Mouse (Mus musculus) midbrain, embryonic 14.5 days (tissue): ENCODE results near the gene Scimp. TPM values are rescaled to one million over a fixed set of nuclear protein-coding genes. Genes with fewer than 3 reads are reported as not detected.

Experiments used
- ATAC-seq: fragments of 200-750 bp; cut with Nextera tagmentation; 2 replicates; pipeline ENCODE4 v1.8.0; 2017; ENCODE audit warnings: moderate number of reproducible peaks, moderate library complexity; ENCODE audit not compliant: low FRiP score, low TSS enrichment
- DNase-seq: peaks from one replicate; pipeline ENCODE4 v3.0.0-alpha.2; 2015
- H3K27ac ChIP-seq: fragments of 300-500 bp; sonication (generic); replicated peaks from 2 replicates; pipeline ENCODE4 v1.5.1; 2014; ENCODE audit warnings: mild to moderate bottlenecking, low read depth, low read length, moderate library complexity
- H3K27me3 ChIP-seq: fragments of 300-500 bp; sonication (generic); 2 replicates; pipeline ENCODE4 v1.6.1; 2014; ENCODE audit warnings: low read length, control low read depth, mixed read lengths; ENCODE audit not compliant: control insufficient read depth, insufficient read depth
- H3K36me3 ChIP-seq: fragments of 300-500 bp; sonication (generic); 2 replicates; pipeline ENCODE4 v1.6.1; 2014; ENCODE audit warnings: low read length, control low read depth; ENCODE audit not compliant: control insufficient read depth, insufficient read depth
- H3K4me1 ChIP-seq: fragments of 300-500 bp; sonication (generic); 2 replicates; pipeline ENCODE4 v1.6.1; 2014; ENCODE audit warnings: mild to moderate bottlenecking, antibody characterized with exemption, low read length, control low read depth; ENCODE audit not compliant: control insufficient read depth, insufficient read depth
- H3K4me2 ChIP-seq: fragments of 300-500 bp; sonication (generic); 2 replicates; pipeline ENCODE4 v1.6.1; 2014; ENCODE audit warnings: mild to moderate bottlenecking, low read length, moderate library complexity
- H3K4me3 ChIP-seq: fragments of 300-500 bp; sonication (generic); replicated peaks from 2 replicates; pipeline ENCODE4 v1.5.1; 2014; ENCODE audit warnings: low read depth, low read length
- H3K9ac ChIP-seq: fragments of 300-500 bp; sonication (generic); replicated peaks from 2 replicates; pipeline ENCODE4 v1.6.1; 2014; ENCODE audit warnings: mild to moderate bottlenecking, low read length, moderate library complexity
- H3K9me3 ChIP-seq: fragments of 300-500 bp; sonication (generic); 2 replicates; pipeline ENCODE4 v1.6.1; 2016; ENCODE audit warnings: low read length, control low read depth, mixed read lengths; ENCODE audit not compliant: control insufficient read depth
- WGBS: fragments of 180-500 bp; shearing (Covaris S2); extraction: QIAGEN DNeasy Blood & Tissue Kit; methylation state at CpG from one replicate; pipeline ENCODE4 v1.1.7; 2014; 5-methylcytosine and 5-hydroxymethylcytosine counted together
- polyA plus RNA-seq: library from polyadenylated mRNA; unstranded; fragments of >200 nt; fragmentation: Nextera tagmentation; extraction: Ambion mirVana; gene quantifications from 2 replicates; pipeline ENCODE4 v1.2.1, GENCODE M21; 2014

Gene Scimp
- polyA plus RNA-seq, 1 experiment from 2014 or later = 0.39 TPM

DNA sequence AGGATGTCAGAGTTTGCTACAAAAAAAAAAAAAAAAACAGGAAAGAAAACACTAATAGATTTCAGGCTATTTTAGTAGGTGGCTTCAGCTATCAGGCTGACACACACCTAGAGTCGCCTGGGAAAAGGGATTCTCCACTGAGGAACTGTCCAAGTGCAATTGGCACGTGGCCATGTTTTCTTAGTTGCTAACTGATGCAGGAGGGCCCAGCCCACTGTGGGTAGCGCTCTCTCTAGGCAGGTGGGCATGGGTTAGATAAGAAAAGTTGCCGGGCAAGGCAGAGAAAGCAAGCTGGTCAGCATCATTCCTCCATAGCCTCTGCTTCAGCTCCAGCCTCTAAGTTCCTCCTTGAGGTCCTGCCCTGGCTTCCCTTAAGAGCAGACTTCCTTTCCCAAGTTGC, 4.4 kb upstream of the Scimp start:
- DNase-seq (no peak), ATAC-seq (no peak)
- 72% methylated on average over 4 of the region's 4 CpGs for WGBS
- Histone ChIP-seq H3K4me3 (no peak overlapping the region), H3K36me3 (no peaks in the 10 kb centered on the region), H3K9me3 (no peaks in the 10 kb centered on the region), H3K27me3 (no peaks in the 10 kb centered on the region), H3K4me2 (no peak overlapping the region), H3K4me1 (no peaks in the 10 kb centered on the region), H3K9ac (no peak overlapping the region), H3K27ac (no peak overlapping the region)

DNA sequence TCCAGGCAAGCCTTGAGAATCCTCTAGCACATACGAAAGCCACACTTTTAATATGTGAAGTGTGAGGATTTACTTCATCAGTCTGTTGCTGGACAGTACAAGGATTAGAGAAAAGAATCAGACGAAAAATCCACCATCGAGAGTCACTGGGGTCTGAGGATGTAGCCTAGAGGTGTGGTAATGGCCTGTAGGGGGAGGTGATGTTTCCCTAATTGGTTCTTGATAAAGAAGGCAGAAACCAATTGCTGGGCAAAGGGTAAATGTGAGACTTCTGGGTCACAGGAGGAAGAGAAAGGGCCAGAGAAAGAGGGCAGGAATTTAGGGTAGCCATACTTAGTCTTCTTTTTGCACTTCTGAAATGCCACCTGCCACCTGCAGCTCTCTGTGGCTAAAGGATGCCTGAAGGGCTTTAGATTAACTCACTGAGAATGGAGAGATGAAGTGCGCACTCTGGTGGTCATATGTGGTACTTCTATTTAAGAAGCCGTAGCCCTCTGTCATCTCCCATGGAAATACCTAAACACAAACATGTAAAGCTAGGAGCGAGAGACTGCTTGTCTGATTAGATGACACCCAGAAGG, 3.2 kb upstream of the Scimp start:
- ATAC-seq = no peak
- Histone ChIP-seq H3K9me3 (no peaks in the 10 kb centered on the region), H3K27me3 (no peaks in the 10 kb centered on the region), H3K4me3 (no peak overlapping the region), H3K4me2 (no peak overlapping the region), H3K36me3 (no peaks in the 10 kb centered on the region), H3K27ac (no peak overlapping the region), H3K9ac (no peak overlapping the region), H3K4me1 (no peaks in the 10 kb centered on the region)
- WGBS = 25% methylated on average over 6 of the region's 6 CpGs
- peak; percentile 86 for DNase-seq

DNA sequence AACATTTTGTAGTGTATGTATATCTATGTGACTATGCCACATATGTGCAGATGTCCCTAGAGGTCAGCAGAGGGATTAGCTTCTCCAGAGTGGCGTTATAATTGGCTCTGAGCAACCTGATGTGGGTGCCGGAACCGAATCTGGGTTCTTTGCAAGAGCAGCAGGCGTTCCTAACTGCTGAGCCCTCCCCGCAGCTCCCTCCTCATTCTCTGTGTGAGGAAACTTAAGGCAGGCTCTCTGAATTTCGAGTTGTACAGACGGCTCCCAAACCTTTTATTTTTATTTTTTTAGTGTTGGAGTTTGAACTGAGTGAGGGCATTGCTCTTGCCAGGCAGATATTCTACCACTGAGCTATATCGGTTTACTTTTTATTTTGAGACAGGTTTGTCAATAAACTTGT, 2.7 kb upstream of the Scimp start:
- no peak overlapping the region for H3K27ac ChIP-seq

DNA sequence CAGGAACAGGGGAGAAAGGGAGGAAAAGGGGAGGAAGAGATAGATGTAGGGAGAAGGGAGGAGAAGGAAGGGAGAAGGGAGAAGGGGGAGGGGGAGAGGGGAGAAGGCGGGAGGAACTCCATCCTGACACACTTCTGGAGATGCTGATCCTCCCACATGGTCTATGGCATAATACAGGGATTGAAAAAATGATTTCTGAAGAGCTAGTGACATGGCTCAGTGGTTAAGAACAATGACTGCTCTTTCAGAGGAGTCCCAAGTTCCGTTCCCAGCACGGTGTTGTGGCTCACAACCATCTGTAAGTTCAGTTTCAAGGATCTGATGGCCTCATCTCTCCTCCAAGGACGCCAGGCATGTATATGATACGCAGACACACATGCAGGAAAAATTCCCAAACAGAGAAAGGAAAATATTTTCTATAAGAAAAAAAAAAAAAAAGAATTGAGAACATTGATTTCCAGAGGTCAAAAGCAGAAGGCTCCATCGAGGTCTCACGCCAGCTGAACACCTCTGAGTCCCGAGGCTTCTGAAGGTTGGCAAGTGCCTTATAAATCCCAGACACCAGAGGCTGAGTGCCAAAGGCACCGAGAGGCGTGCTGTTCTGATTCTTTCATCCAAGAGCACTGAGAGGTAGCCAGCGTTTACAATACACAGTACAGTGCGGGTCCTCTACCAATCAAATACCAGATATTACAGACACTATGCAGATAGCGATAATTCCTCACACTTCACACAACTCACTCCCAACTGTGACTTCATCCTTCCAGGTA, 730 bp downstream of the Scimp start:
- no peak overlapping the region for H3K9ac ChIP-seq
- H3K4me1 ChIP-seq = no peaks in the 10 kb centered on the region
- ATAC-seq = no peak
- 72% methylated on average over 13 of the region's 13 CpGs for WGBS
- DNase-seq = no peak
- H3K9me3 ChIP-seq = no peaks in the 10 kb centered on the region
- H3K27me3 ChIP-seq = no peaks in the 10 kb centered on the region
- no peak overlapping the region for H3K27ac ChIP-seq
- H3K4me3 ChIP-seq = no peak overlapping the region
- H3K4me2 ChIP-seq = no peak overlapping the region
- H3K36me3 ChIP-seq = no peaks in the 10 kb centered on the region

More for the DNA sequence above, 2.7 kb upstream of the Scimp start:
- no peak for DNase-seq
- 83% methylated on average over 8 of the region's 8 CpGs for WGBS
- Histone ChIP-seq H3K9ac (no peak overlapping the region), H3K36me3 (no peaks in the 10 kb centered on the region), H3K4me3 (no peak overlapping the region), H3K4me2 (no peak overlapping the region), H3K4me1 (no peaks in the 10 kb centered on the region), H3K9me3 (no peaks in the 10 kb centered on the region), H3K27me3 (no peaks in the 10 kb centered on the region)
- ATAC-seq = no peak

DNA sequence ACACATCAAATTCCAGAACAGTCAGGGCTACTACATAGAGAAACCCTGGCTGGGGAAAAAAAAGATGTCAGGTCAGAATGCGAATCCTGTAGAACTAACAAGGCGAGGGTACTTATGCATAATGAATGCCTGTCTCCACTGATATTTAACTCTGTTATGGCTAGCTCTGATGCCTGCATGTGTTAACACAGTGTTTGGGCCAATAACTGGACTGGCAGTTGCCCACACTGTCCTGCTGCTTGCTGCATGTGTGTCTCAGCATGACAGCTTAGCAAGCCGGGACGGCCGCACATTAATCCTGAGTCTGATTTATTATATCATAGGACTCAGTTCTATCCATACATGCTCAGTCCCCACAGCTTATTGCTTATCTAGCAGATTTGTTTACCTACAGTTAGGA, 1.3 kb downstream of the Scimp start:
- H3K27ac ChIP-seq = no peak overlapping the region
- H3K4me2 ChIP-seq = no peak overlapping the region
- DNase-seq (no peak), ATAC-seq (no peak)
- no peak overlapping the region for H3K9ac ChIP-seq
- H3K27me3 ChIP-seq = no peaks in the 10 kb centered on the region
- H3K36me3 ChIP-seq = no peaks in the 10 kb centered on the region
- 80% methylated on average over 5 of the region's 5 CpGs for WGBS
- H3K9me3 ChIP-seq = no peaks in the 10 kb centered on the region
- no peaks in the 10 kb centered on the region for H3K4me1 ChIP-seq
- no peak overlapping the region for H3K4me3 ChIP-seq

DNA sequence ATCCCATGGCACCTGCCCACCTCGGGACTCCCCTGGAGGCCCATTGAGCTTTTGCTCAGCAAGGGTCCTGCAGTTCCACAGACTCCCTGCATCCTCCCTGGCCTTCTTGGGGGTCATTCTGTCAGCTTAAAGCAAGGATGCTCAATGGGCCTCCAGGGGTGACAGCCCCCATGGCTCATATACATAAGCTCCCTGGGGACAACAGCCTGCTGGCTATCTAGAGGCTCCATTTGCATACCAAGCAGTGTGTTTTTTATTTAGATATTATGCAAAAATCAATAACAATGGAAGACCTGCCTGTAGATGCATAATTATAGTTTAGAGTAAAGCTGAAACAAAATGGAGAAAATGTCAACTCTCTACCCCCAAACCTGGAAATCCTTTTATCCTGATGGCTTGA, 3.4 kb downstream of the Scimp start:
- Histone ChIP-seq H3K9ac (no peak overlapping the region), H3K9me3 (no peaks in the 10 kb centered on the region), H3K4me3 (no peak overlapping the region), H3K27me3 (no peaks in the 10 kb centered on the region), H3K4me2 (no peak overlapping the region), H3K36me3 (no peaks in the 10 kb centered on the region), H3K4me1 (no peaks in the 10 kb centered on the region), H3K27ac (no peak overlapping the region)
- no peak for ATAC-seq
- no peak for DNase-seq
- WGBS = 14% methylated on average over 1 of the region's 1 CpGs

DNA sequence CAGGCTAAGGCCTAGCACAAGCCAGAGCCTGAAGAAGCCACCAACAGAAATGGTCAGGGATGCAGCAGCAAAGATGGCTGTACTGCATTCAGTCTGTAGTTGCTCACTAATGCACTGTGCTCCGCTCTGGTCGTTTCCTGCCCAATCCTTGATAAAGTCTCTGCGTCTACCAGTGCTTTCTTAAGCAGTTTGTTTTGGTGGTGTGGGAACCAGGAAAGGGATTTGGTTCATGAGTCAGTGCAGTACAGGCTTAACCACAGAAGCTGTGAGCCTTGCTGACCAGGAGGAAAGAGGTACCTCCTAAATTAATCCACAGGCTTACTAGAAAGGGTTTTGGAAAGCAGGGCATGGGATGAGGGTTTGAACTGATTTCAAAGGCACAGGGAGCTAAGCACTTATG, 4.3 kb downstream of the Scimp start:
- DNase-seq (no peak), ATAC-seq (no peak)
- Histone ChIP-seq H3K27ac (no peak overlapping the region), H3K9ac (no peak overlapping the region), H3K27me3 (no peaks in the 10 kb centered on the region), H3K4me1 (no peaks in the 10 kb centered on the region), H3K4me2 (no peak overlapping the region), H3K4me3 (no peak overlapping the region), H3K36me3 (no peaks in the 10 kb centered on the region), H3K9me3 (no peaks in the 10 kb centered on the region)
- WGBS = 71% methylated on average over 3 of the region's 3 CpGs

DNA sequence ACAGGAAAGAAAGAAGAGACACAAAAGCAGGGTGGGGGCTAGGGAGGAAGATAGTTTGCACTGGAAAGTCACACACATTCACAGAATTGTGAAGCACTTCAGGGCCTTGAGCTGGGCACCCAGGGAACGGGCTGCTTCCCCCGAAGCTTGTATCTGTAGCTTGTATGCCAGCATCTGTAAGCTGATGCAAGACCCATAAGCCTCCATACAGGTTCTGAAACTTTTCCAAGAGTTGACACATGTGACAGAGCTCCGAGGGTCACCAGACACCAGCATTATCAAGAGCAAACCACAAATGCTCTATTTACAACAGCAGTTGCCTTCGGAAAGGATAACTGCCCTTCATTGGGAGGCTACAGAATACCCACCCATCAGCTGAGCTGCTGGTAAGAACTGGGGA, 4.8 kb downstream of the Scimp start:
- no peak overlapping the region for H3K4me3 ChIP-seq
- no peaks in the 10 kb centered on the region for H3K9me3 ChIP-seq
- H3K27ac ChIP-seq = no peak overlapping the region
- no peak overlapping the region for H3K9ac ChIP-seq
- H3K4me1 ChIP-seq = no peaks in the 10 kb centered on the region
- ATAC-seq (no peak), DNase-seq (no peak)
- H3K36me3 ChIP-seq = no peaks in the 10 kb centered on the region
- 92% methylated on average over 4 of the region's 4 CpGs for WGBS
- no peaks in the 10 kb centered on the region for H3K27me3 ChIP-seq
- no peak overlapping the region for H3K4me2 ChIP-seq

DNA sequence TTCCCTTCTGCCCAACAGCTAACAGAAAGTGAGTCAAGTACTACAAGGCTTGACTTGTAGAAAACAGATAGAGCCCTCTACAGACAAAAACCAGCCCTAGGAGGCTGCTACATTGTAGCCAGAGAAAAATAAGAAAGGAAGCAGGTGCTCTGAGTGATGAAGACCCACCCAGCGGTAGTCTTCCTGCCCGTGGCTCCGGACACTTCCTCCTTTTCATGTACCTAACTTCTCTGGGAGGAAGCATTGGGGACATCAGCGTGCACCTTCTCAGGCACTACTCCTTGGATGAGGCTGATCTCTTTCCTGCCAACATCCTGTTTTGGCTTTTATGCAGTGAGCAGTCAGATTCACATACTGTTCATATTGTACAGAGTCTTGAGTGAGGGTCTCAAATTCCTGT, 5.7 kb downstream of the Scimp start:
- Histone ChIP-seq H3K9ac (no peak overlapping the region), H3K4me3 (no peak overlapping the region), H3K9me3 (no peaks in the 10 kb centered on the region), H3K4me2 (no peak overlapping the region), H3K27ac (no peak overlapping the region), H3K36me3 (no peaks in the 10 kb centered on the region), H3K27me3 (no peaks in the 10 kb centered on the region), H3K4me1 (no peaks in the 10 kb centered on the region)
- DNase-seq (no peak), ATAC-seq (no peak)
- 92% methylated on average over 4 of the region's 4 CpGs for WGBS
